Comparison of ENCODE assay signal across 18 mouse cellular contexts in genomic region chr17:24224741-24225140, GRCm38 (mm10). TPM values are rescaled to one million over a fixed set of nuclear protein-coding genes. Genes with fewer than 3 reads are reported as not detected.
"Had no signal": no experiment of that assay in that cellular context is flagged by ENCODE, and none has a peak within 500 bp of the region (broad histone marks: within the 10 kb centered on the region; RNA-seq: fewer than 3 reads in every experiment).

No protein-coding gene starts in this region.

- H3K27me3 ChIP-seq: limb, embryonic 15.5 days; neural tube, embryonic 15.5 days had no signal

- H3K9me3 ChIP-seq: limb, embryonic 15.5 days; midbrain, embryonic 10.5 days; neural tube, embryonic 15.5 days had no signal

- H3K9ac ChIP-seq: limb, embryonic 15.5 days; lung, embryonic 14.5 days; neural tube, embryonic 15.5 days had no signal

- DNase-seq: kidney, adult 11 months; kidney, adult 9 months; kidney, postnatal 14 days; layer of hippocampus, adult 9-11 months; layer of hippocampus, postnatal 36 days; lung, embryonic 14.5 days; lung, postnatal 10 days; lung, postnatal 4 days; midbrain, embryonic 14.5 days; right cerebral cortex, adult 18-20 months; right cerebral cortex, postnatal 25 days; thymus, adult 18-20 months; thymus, postnatal 14 days had no signal

- H3K4me2 ChIP-seq: limb, embryonic 15.5 days; lung, embryonic 14.5 days; neural tube, embryonic 15.5 days had no signal

- H3K27ac ChIP-seq: limb, embryonic 15.5 days; midbrain, embryonic 10.5 days; neural tube, embryonic 15.5 days had no signal

- H3K4me3 ChIP-seq: limb, embryonic 15.5 days; midbrain, embryonic 10.5 days; myocyte; neural tube, embryonic 15.5 days had no signal

RNA-seq across cellular contexts. Expression of gene Ntn3, which starts 15.4 kb away (rescaled TPM):
- total RNA-seq: megakaryocyte, adult 5-6 weeks had no signal
